Mouse (Mus musculus): ENCODE results near the gene Taf4.

The Taf4 gene

DNA sequence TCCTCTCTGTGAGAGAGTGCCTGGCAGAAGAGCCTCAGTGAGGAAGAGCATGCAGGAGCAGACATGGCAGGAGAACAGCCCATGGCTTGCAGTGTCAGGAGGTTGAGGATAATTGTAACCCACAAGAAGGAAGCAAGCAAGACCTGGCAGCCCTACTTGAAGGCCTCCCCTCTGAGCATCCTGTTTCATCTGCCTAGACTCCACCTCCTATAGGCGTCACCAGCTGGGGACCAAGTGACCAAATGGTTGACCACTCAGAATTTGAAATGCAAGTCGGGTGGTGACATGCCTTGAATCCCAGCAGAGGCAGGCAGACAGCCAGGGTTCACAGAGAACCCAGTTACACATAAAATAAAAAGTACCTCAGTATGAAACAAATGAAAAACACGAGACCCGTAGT lies 4.2 kb upstream of the Taf4 start:
- DNase-seq, result no peak

DNA sequence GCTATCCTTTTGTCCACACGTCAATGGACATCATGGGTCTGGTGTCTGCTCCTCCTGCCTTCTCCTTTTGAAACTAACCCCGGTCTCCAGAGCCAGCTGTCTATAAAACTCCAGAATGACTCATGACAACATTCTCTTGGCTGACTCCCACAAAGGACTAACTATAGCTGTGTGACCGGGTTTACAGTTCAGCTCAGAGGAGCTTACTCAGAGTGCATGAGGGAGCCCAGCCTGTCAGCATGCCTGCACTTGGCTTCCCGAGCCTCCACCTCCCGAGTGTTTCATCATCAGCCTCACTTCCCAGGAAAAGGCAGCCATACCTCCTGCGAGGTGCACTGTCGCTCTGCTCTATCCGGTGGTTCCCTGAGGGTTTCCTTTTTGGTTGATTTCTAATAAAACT lies 3.4 kb upstream of the Taf4 start:
- no peak for DNase-seq

DNA sequence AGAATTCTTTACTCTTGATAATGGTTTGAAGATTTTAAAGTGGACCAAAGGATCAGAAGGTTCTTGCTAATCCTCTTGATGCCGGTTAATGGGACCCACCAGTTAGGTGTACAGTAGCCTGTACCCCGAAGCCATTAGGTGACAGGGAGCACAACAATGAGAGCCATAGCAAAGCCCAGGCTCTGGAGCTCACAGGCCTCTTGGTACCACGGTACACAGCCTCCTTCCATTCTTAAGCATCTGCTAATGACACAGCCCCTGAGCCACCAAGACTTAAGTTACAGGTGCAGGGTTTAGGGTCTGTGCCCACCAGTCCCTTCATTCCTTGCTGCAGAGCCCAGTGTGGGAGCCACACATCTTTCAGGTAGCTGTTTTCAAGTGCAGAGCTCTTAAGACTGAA lies 1.8 kb upstream of the Taf4 start:
- no peak for DNase-seq

DNA sequence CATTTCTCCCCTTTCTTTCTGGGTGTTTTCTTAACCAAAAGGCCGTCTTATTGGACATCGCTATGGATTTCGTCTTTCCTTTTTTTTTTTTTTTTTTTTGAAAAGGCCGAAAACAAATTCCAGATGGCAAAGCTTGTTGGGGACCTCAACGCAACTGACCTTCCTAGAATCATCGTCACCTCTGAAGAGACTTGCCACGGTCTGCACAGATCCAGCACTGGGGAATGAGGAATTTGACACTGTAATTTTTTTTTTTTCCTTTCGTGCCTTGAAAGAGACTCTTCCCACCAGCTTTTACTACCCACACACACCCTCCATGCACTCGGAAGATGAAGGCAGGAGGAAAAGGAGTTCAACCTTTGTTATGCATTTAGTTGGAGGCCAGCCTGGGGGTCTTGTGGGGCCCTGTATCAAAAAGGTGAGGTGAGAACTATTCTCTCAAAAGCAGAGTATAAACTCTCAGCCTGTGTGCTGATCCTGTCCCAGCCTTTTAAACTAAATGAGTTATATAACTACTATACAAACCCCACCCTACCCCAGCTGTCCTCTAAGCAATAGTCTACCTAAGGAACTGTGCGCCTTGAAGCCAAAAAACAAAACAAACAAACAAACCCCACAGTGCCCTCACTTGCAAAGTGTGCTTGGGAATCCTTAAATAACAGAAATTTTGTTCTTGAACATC lies 1.0 kb upstream of the Taf4 start:
- no peak for DNase-seq

DNA sequence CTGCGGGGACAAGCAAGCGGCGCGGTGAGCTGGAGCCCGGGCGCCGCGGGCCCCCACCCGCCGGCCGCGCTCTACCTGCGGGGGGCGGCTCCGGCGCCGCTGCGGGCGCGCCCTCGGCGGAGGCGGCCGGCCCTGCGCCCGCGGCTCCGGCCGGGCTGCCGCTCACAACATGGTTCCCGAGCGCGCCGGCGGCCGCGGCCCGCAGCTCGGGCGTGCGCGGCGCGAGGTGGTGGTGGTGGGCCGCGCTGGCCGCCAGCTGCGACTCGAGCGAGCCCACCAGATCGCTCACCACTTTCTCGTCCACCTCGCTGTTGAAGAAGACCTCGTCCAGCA lies 185 bp downstream of the Taf4 start:
- no peak for DNase-seq

DNA sequence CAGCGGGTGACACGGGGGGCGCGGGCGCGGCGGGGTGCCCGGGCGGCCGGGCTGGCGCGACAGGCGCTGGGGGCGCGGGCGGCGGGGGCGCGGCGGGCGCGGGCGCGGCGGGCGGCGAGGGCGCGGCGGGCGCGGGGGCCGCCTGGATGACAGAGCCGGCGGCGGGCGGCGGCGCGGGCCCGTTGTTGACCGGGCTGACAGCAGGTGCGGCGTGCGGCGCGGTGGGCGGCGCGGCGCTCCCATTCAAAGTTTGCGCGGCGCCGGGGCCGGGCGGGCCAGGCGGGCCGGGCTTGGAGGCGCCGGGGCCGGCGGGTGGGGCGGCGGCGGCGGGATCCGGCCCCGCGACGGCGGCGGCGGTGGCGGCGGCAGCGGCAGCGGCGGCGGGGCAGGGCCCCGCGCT lies 595 bp downstream of the Taf4 start:
- DNase-seq, result no peak

DNA sequence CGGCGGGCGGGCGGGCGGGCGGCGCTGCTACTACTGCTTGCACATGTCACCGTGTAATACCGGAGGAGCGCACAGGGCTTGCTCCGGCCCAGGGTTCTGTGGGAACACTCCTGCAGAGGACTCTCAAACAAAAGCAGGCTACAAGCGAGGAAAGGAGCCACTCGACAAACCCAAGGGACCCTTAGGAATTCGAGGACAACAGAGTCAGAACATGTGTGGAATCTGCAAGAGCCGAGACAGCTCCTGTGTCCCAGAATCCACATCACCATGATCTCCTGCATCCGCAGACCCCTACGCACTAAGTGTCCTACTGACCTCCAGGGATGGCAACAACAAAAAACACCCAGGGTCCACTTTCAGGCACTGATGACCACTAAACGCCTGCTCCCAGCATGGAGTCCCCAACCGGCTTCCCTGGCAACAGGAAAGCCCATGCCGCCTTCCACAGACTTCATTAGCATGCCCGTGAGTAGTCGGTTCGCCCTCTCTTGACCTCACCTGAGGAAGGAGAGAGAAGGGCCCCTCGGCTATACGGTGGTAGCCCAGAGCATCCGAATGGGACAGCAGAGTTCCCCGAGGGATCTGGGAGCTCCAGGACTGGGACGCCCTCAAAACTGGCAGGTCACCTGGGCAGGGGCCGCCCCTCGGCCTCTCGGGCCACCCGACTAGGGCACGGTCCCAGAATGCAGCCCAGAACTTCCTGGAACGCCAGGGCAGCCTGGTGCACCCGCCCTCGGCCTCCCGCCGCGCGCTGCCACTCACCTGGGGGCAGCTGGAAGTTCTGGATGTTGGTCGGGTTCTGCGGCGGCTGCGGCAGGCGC lies 1.6 kb downstream of the Taf4 start:
- DNase-seq, result peak; percentile 59

DNA sequence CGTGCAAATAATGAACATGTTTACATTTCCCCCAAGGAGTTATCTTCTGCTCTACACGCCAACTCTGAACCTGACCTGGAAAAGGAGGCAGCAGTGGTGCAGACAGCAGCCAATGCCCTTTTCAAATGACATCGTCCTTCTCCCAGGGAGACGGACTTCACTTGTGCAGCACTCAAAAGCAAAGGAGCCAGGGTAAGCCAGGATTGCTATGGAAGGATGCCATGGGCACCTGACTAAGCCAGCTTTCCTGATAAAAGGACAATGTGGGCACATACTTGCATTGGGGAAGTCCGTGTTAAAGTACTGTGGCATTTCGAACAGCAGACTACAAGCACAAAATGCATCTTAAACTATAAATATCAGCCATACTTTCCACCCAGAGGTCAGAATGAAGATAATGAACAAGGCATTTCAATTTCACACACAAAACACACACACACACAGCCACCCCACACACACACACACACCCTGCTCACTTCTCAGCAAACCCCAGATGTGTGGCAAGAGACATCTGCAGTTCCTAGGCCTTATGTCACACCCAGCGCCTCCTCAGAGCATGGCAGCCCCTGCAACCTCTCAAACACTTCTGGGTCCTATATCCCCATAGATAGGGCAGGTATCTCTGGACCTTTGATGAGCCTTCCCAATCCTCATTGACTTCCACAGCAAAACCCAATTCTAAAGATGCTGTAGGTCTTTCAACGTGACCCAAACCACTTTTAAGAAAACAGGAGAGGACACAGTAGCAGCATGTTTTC lies 2.4 kb downstream of the Taf4 start:
- DNase-seq, result no peak

DNA sequence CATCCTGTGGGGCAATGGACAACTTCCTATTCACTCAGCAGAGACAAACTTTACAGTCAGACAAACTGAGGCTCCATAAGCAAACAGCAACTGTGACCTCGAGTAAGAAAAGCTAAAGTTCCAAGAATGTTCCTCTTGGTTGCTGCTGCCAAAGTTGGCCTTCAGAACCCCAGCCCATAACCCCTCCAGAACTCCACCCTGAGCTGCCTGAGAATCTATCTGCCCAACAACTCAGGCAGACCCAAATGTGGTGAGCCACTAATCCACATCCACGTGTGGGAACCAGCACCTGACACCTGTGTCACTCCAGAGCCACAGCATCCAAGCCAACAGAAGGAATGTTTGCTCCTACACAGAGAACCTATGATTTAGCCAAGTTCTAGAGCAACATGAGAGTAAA lies 4.0 kb downstream of the Taf4 start:
- DNase-seq, result no peak

DNA sequence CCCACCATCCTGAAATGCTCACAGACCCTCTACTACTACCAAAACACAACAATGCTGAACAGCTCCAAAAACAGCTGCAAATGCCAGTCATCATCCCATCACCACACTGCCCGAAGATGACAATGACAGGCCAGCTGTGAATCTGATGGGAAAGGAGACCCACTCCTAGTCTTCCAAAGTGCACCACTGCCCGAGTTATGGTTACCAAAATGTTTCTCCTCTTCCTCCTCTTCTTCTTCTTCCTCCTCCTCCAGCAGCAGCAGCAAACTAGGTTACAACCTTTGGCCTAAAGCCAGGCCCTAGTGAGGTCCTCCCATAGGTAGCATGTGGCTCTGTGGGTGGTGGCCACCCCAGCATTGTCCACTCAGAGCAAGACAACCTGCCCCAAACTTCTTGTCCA lies 4.6 kb downstream of the Taf4 start:
- DNase-seq, result no peak

DNA sequence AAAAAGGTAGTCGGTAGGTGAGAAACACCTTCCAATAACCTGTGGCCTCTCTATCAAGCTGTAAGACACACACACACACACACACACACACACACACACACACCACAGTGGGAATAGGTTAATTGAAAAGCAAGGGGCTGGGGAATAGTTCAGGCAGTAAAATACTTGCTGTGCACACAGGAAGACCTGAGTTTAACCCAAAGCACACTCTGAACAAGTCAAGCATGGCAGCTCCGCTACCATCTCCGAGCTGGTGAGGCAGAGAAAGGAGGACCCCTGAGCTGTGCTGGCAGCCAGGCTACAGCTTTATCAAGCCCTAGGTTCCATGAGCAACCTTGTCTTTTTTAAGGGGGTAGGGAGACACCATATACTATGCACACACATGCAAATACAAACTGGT lies 7.3 kb downstream of the Taf4 start:
- no peak for DNase-seq

DNA sequence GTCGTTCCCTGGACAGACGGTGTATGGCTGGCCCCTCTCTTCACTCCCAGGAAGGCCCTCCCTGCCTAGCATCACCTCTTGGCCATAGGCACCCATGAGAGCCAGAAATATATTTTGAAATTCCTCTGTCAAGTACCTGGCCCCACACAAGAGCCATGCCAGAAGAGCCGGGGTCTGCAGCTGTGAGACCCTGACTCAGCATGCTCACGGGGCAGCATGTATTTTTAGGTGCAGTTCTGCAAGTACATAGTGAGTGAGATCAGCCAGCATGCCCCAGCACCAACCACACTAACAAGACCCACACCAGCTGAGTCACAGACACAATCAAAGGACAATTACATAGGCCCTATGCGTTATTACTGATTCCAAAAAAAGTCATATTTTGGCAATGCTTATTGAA lies 8.8 kb downstream of the Taf4 start:
- DNase-seq, result no peak

DNA sequence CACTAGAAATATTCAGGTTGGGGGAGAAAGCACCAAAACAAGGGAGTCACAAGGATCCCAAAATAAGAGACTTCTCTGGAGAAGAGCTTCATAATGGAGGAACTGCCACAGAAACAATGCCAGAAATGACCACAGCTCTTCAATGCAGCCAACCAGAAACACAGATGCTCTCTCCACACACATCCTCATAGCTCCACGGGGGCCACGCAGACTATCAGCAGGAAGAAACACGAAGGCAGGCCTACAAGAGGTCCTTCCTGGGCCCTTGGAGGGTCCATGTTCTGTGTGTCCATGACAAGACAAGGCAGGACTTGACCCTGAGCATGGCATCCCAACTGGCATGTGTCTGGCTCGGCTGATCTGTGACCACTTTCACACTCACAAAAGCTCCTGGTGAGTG lies 15.0 kb downstream of the Taf4 start:
- no peak for DNase-seq

DNA sequence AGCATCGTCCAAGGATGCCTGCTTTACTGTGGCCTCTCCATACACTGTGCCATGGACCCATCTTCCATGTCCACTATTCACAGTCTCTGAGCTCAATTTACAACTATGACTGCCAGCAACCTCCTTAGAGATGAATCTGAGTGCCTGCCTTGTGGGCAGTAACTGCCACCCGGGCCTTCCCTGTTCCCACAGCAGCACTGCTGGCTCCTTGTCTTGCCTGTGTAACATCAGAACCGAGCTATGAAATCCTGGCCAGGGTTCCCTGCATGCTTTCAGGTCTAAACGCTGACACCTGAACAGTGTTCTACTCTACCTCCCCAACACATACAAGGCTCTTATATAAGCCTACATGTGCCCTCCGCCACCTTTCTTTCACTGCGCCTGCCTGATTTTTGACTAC lies 16.1 kb downstream of the Taf4 start:
- no peak for DNase-seq

DNA sequence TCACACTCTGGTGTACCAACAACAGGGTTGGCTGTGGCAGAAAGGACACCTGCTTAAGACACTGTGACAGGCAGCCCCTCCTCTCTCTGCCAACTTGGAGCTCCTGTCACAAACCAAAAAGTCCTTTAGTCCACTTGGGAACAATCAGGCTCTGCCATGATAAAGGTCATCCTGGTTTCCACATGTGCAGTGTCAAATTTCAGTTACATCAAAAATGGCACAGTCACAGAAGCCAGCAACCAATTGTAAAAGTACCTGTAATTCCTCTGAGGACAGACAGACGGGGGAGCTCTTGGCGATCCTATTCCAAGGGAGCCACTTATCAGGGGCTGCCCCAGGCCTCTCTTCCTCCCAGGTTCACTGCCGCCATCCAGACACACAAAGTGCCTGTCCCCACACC lies 17.1 kb downstream of the Taf4 start:
- no peak for DNase-seq

DNA sequence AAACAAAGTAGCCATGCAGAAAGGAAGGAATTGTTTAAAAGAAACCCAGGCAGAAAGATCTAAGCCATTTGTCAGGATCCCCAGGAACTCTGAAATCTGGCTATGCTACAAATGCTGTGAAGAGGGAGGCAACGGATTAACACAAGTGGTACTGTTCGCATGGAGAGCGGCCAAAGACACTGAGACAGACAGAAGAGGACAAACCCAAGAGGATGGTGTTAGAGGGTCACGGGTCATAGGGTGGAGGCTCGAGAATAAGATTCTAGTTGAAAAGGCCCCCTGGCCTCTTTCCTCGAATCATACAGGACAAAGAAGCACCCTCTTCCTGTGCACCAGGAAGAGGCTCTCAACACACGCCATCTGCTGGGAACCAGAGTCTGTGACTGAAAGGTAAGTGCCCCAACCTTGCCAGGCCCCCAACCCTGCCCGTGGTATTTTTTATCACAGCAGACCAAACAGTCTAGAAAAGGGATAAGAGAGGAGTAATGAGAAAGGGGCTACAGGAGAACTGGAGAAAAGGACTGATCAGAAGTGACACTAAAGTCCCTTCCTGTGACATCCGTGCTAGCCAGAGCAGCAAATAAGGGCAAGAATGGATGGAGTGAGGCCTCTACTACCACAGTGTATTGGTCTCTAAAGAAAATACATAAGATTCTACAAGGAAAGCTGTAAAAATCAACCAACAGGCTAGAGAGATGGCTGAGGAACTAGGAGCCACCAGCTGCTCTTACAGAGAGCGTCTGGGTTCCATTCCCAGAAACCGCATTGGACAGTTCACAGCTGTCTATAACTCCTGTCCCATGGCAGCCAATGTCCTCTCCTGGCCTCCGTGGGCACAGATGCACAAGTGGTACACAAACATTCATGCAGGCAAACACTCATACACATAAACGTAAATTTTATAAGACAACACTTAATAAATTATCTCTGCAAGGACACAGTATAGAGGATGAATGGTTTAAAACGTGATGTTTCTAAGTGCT lies 24.6 kb downstream of the Taf4 start:
- no peak for DNase-seq

DNA sequence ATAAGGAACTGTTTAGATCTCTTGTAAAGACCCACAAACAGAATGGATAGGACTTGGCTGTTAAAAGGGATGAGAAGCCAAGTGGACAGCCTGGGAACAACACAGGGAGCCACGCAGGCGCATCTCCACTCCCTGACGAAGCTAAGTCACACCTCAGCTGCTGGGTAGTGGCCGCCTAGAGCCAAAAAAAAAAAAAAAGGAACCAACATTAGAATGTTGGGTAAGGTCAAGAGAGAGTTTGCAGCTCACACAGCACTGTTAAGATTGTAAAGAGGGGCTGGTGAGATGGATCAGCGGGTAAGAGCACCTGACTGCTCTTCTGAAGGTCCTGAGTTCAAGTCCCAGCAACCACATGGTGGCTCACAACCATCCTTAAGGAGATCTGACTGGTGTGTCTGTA lies 27.6 kb downstream of the Taf4 start:
- no peak for DNase-seq

DNA sequence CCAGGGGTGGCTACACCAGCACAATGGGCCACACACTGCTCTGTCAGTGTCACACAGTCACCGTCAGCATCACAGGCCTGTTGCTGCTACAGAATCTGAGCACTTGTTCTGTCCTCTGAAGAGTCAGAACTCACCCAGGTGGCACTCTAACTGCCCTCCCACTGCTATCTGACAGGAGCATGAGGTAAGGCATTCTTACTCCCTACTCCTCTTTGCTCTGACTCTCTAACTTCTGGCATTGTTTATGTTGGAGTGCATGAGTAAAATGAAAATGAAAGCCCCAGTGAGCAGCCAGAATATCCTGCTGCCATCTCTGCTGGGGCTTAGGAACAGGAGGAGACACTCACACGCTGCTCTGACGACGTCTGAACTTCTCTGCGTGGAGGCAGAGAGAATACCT lies 28.8 kb downstream of the Taf4 start:
- no peak for DNase-seq

DNA sequence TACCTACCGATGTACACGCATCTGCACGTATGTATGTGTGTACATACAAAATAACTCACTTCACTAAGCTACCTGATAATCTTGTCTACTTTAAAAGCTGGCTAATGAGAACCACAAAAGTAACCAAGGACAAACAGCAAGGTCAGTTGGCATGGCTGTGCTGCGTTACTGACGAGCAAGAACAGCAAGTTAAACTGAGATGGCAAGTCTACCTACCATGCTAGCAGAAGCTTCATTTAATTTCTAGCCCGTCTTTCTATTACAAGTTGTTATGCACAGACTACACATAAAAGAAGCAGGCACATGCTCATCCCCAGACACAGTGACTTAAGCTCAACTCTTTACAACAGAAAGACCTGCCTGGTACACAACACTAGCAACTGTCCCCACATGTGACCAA lies 29.9 kb downstream of the Taf4 start:
- no peak for DNase-seq

DNA sequence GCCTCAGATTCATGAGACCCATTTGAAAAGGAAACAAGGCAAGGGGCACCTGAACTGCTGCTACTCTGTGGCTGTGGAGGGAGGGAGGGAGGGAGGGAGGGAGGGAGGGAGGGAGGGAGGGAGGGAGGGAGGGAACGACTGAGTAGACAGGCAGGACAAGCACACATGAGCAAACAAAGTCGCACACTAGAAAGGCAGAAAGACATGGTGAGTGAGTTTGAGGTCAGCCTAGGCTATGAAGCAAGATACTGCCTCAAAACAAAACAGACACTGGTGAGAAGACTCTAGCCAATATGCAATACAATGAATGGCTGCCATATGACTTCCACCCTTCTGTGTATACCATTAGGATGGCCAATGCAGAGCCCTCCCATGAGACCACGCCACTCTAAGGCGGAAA lies 31.4 kb downstream of the Taf4 start:
- DNase-seq, result no peak

DNA sequence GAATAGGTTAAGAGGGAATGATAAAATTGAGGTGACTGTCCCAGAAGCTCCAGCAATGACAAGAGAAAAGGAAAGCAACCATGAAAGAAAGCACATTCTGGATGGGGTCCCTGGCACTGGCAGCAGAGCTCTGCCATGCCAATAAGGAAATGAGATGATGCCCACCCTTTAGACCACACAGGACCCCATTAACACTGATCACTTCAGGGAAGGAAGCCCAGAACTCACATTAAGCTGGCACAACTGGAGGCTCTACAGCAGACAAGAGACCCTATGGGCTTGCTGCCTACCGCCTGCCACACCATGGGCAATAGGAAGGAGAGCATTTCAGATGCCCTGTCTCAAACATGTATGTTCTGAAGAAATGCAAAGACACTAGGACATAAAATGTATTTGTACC lies 34.8 kb downstream of the Taf4 start:
- DNase-seq, result no peak

DNA sequence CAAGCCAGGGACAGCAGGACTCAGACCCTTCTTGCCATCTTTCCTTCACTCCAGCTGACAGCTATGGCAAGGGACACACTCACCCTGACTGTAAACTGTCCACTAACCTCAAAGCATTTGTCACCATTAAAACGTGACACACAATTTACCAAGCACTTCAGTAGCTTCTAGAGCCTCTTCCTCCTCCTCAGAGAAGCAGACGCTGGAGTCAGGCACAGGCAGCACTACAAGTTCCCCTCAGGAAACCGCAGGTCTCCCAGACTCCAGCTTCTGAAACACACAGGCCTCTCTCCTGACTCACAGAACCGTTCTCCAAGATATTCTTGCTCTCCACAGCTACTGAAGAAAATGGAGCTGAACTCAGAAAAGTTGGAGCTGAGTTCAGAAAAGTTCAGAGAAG lies 39.4 kb downstream of the Taf4 start:
- no peak for DNase-seq

DNA sequence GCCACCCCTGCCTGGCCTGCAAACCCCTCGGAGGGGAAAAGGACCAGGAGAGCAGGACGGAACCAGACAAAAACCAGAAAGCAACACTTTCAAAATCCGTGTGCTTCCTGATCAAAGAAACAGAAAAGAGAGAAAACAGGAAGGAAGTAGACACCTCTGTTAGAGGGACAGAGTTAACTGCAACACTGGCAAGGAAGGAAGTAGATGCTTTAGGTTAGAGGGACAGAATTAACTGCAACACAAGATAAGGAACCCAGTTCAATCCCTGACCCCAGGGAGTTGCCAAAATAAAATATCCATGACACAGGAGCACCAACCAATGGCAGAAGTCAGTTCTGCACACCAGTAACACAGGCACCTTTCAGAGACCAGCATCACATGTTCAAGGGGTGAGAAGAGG lies 42.3 kb downstream of the Taf4 start:
- no peak for DNase-seq

Measured in kidney, adult 11 months (tissue).